Mouse (Mus musculus) myocyte (in vitro differentiated cells): ENCODE results near the gene Arhgap31. TPM values are rescaled to one million over a fixed set of nuclear protein-coding genes. Genes with fewer than 3 reads are reported as not detected.

Experiments
- H3K27me3 ChIP-seq: one replicate; pipeline ENCODE4 v1.6.1; 2011; ENCODE audit not compliant: control insufficient read depth, insufficient read depth, insufficient read length
- H3K36me3 ChIP-seq: one replicate; pipeline ENCODE4 v1.6.1; 2011; ENCODE audit not compliant: control insufficient read depth, insufficient read depth
- H3K4me2 ChIP-seq: one replicate; pipeline ENCODE4 v1.6.1; 2011; ENCODE audit warnings: low read depth, control low read depth
- H3K4me3 ChIP-seq: one replicate; pipeline ENCODE4 v1.5.1; 2011; ENCODE audit warnings: mild to moderate bottlenecking, control low read depth, moderate library complexity
- H3K79me2 ChIP-seq: one replicate; pipeline ENCODE4 v1.6.1; 2011; ENCODE audit not compliant: control insufficient read depth, insufficient read depth
- H3ac ChIP-seq: one replicate; pipeline ENCODE4 v1.6.1; 2011; ENCODE audit not compliant: control insufficient read depth, insufficient read length
- CEBPB ChIP-seq: IDR thresholded peaks from 2 replicates; pipeline ENCODE4 v1.6.1; 2011; ENCODE audit warnings: mild to moderate bottlenecking, moderate library complexity; ENCODE audit not compliant: poor library complexity, insufficient read depth, severe bottlenecking
- E2F4 ChIP-seq: IDR thresholded peaks from one replicate; pipeline ENCODE4 v1.6.1; 2011; ENCODE audit warnings: mild to moderate bottlenecking, control low read depth, moderate library complexity; ENCODE audit not compliant: insufficient read depth
- MAX ChIP-seq: IDR thresholded peaks from one replicate; pipeline ENCODE4 v1.6.1; 2011; ENCODE audit warnings: low read depth, mild to moderate bottlenecking, control low read depth
- MYOD1 ChIP-seq, 3 experiments: IDR thresholded peaks; one replicate each; pipeline ENCODE4 v1.6.1; 2011; ENCODE audit warnings: control low read depth in 2 of 3, low read depth in 2 of 3, mild to moderate bottlenecking in 2 of 3, moderate library complexity in 1 of 3; ENCODE audit not compliant: insufficient read length in 2 of 3, control insufficient read depth in 1 of 3
- MYOG ChIP-seq, 3 experiments: IDR thresholded peaks; one replicate each; pipeline ENCODE4 v1.6.1; 2011; ENCODE audit warnings: control low read depth in 2 of 3, low read depth in 2 of 3, mild to moderate bottlenecking in 2 of 3; ENCODE audit not compliant: insufficient read length in 2 of 3, control insufficient read depth in 1 of 3, insufficient read depth in 1 of 3
- POLR2A ChIP-seq: IDR thresholded peaks from one replicate; pipeline ENCODE4 v1.6.1; 2011; ENCODE audit warnings: low read depth, mild to moderate bottlenecking, control low read depth, moderate library complexity; ENCODE audit not compliant: insufficient read length
- POLR2AphosphoS2 ChIP-seq: IDR thresholded peaks from one replicate; pipeline ENCODE4 v1.6.1; 2011; ENCODE audit warnings: low read depth, control low read depth; ENCODE audit not compliant: insufficient read length
- REST ChIP-seq: IDR thresholded peaks from one replicate; pipeline ENCODE4 v1.6.1; 2011; ENCODE audit warnings: mild to moderate bottlenecking, control low read depth, moderate library complexity; ENCODE audit not compliant: insufficient read depth, insufficient read length
- SRF ChIP-seq: IDR thresholded peaks from one replicate; pipeline ENCODE4 v1.6.1; 2011; ENCODE audit warnings: low read depth; ENCODE audit not compliant: control insufficient read depth, insufficient read length
- TCF12 ChIP-seq: IDR thresholded peaks from one replicate; pipeline ENCODE4 v1.6.1; 2011; ENCODE audit warnings: mild to moderate bottlenecking, control low read depth; ENCODE audit not compliant: poor library complexity, insufficient read depth, severe bottlenecking
- USF1 ChIP-seq: IDR thresholded peaks from one replicate; pipeline ENCODE4 v1.6.1; 2011; ENCODE audit warnings: low read depth, mild to moderate bottlenecking, control low read depth, moderate library complexity
- polyA plus RNA-seq: library from polyadenylated mRNA; unstranded; fragments of >200 nt; fragmentation: generic; extraction: Trizol; gene quantifications from one replicate; pipeline ENCODE4 v1.2.1, GENCODE M21; 2012; ENCODE audit warnings: missing spikeins

Arhgap31 gene
- polyA plus RNA-seq, 1 experiment, result 5.8 TPM

- no peak for TF ChIP-seq MAX
- no peak for TF ChIP-seq E2F4
- TF ChIP-seq MYOD1 (IDR thresholded peaks at IDR 0.05; ENCODE audit: control insufficient read depth in 1 of 3, insufficient read length in 2 of 3, low read depth in 2 of 3), result no peak
- no peaks in the 10 kb centered on the region for H3K79me2 ChIP-seq
- no peaks in the 10 kb centered on the region for H3K27me3 ChIP-seq
- H3K36me3 ChIP-seq, result no peaks in the 10 kb centered on the region
- no peak overlapping the region for H3ac ChIP-seq
- H3K4me2 ChIP-seq, result peak overlapping the region; percentile 96
- peak overlapping the region; percentile 28 for H3K4me3 ChIP-seq
Measured at GRCm38 (mm10) chr16:38741204-38741903, 28.3 kb upstream of the Arhgap31 start.

DNA sequence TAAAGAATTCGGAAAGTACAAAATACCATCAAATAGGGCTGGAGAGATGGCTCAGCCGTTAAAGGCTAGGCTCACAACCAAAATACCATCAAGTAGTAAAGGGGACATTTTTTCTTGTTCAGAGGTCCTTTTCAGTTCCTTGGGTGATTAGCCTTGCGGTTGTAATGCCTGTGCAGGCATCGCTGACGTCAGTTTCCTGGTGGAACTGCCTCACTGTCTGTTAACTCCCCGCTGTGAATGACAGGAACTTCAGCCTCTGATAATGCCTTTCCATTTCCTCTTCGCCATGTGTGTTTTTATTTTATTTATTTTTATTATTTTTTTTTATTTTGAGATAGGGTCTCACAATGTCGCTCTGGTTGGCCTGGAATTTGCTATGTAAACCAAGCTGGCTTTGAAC, 17.8 kb upstream of the Arhgap31 start:
- Histone ChIP-seq H3K79me2 (no peaks in the 10 kb centered on the region), H3K36me3 (no peaks in the 10 kb centered on the region), H3K27me3 (no peaks in the 10 kb centered on the region), H3ac (no peak overlapping the region), H3K4me3 (no peak overlapping the region), H3K4me2 (no peak overlapping the region)
- TF ChIP-seq REST, result no peak

DNA sequence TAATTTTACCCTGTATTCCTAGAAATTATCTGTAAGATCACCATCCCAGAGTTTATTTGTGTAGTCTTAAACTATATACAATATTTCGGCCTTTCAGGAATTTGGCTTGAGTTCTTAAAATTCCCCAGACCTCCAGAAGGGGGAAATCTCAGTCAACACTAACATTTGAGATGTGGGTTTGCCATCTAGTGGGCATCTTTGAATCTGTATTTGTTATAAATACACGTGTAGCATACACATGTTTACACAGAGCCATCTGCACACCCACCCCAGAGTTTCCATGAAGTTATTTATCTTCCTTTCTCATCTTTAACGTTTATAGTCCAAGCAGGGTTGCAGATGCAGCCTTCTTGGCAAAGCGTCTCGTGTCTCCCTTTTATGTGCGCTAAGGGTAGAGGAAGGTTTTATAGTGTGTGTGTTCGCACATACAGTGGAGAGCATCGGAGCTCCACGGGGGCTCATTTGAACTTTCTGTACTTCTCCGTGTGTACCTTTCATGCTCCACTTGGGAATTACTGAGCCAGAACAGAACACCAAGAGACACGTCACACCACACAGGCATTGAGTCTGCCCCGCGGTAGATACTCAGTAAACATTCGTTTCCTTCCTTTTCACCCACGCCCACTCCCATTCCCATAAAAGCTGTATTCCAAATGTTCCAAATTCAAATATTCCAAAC, 16.7 kb upstream of the Arhgap31 start:
- Histone ChIP-seq H3K4me3 (no peak overlapping the region), H3K4me2 (no peak overlapping the region), H3ac (no peak overlapping the region), H3K27me3 (no peaks in the 10 kb centered on the region), H3K36me3 (no peaks in the 10 kb centered on the region), H3K79me2 (no peaks in the 10 kb centered on the region)
- TF ChIP-seq CEBPB (no peak), REST (no peak), USF1 (no peak), MYOD1 (IDR thresholded peaks at IDR 0.05; ENCODE audit: control insufficient read depth in 1 of 3, insufficient read length in 2 of 3, low read depth in 2 of 3) (no peak), MYOG (IDR thresholded peaks at IDR 0.05; ENCODE audit: control insufficient read depth in 1 of 3, insufficient read depth in 1 of 3, insufficient read length in 2 of 3, low read depth in 2 of 3) (no peak), SRF (no peak), E2F4 (no peak), MAX (no peak), POLR2AphosphoS2 (no peak), POLR2A (no peak)

DNA sequence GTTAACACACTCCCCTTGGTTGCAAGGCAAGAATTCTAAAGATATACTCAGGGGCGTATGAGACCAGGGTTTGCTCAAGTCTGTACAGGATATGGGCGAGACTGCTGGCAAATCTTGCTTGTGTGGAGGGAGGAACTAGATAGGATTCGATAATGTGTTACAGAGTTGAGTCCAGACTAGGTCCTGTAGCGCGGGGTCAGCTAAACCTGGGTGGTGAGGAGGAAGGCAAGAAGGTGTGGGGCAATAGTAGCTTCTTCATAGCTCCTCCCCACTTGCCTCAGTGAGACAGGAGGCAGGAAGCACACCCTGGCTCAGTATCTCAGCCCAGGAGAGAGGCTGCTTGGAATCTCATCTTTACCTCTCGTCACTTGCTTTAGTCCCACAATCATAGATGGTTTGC, 16.1 kb upstream of the Arhgap31 start:
- no peak overlapping the region for H3ac ChIP-seq
- H3K36me3 ChIP-seq, result no peaks in the 10 kb centered on the region
- TF ChIP-seq CEBPB (no peak), TCF12 (no peak), MYOG (IDR thresholded peaks at IDR 0.05; ENCODE audit: control insufficient read depth in 1 of 3, insufficient read depth in 1 of 3, insufficient read length in 2 of 3, low read depth in 2 of 3) (no peak)
- no peaks in the 10 kb centered on the region for H3K27me3 ChIP-seq
- H3K4me2 ChIP-seq, result no peak overlapping the region
- no peak overlapping the region for H3K4me3 ChIP-seq
- no peaks in the 10 kb centered on the region for H3K79me2 ChIP-seq

DNA sequence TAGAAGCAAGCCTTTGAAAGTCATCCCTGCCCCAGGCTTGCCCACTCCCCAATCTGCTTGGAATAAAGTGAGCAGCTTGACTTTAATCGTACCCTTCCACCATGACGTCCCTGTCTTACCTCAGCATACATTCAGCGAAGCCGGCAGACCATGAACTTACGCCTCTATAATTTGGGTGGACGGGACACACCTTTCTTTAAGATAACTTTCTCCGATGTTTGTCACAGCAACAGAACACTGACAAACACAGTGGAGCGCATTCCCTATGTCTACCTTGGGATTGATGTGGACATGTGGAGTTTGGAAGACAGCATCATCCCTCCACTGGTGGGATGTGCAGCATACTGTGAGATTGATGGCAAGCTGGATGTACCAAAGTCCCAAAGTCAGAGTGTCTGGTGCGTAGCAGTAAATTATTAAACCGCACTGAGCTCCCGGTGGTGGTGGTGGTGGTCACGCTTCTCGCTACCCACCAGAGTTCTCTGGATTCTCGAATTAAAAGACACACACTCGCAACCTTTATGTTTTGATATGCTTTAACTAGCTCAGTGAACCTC, 15.6 kb upstream of the Arhgap31 start:
- Histone ChIP-seq H3K36me3 (no peaks in the 10 kb centered on the region), H3K4me3 (no peak overlapping the region), H3ac (no peak overlapping the region), H3K27me3 (no peaks in the 10 kb centered on the region), H3K79me2 (no peaks in the 10 kb centered on the region), H3K4me2 (no peak overlapping the region)
- no peak for TF ChIP-seq MYOD1 (IDR thresholded peaks at IDR 0.05; ENCODE audit: control insufficient read depth in 1 of 3, insufficient read length in 2 of 3, low read depth in 2 of 3)
- no peak for TF ChIP-seq MAX
- no peak for TF ChIP-seq POLR2A
- TF ChIP-seq POLR2AphosphoS2, result no peak
- no peak for TF ChIP-seq MYOG (IDR thresholded peaks at IDR 0.05; ENCODE audit: control insufficient read depth in 1 of 3, insufficient read depth in 1 of 3, insufficient read length in 2 of 3, low read depth in 2 of 3)
- TF ChIP-seq REST, result no peak
- no peak for TF ChIP-seq E2F4
- TF ChIP-seq SRF, result no peak
